Mouse (Mus musculus) cortical plate, adult 2 months (tissue): ENCODE measurements around the gene Dek.

ENCODE experiments used
- CTCF ChIP-seq: fragments of 200-500 bp; IDR thresholded peaks from 2 replicates; pipeline ENCODE4 v1.5.1; 2011; ENCODE audit warnings: mild to moderate bottlenecking, control low read depth, low read length; ENCODE audit not compliant: insufficient read depth; ENCODE audit errors: extremely low read depth
- POLR2A ChIP-seq: fragments of 200-500 bp; IDR thresholded peaks from 2 replicates; pipeline ENCODE4 v1.6.1; 2011; ENCODE audit warnings: mild to moderate bottlenecking, low read length, control low read depth; ENCODE audit not compliant: insufficient read depth; ENCODE audit errors: extremely low read depth

- TF ChIP-seq POLR2A: no peak
- TF ChIP-seq CTCF: no peak
Observed at GRCm38 (mm10) chr13:47042024-47042633, 63.9 kb downstream of the Dek start.
